Mouse (Mus musculus): ENCODE results near the gene Igf2bp2.

Gene Igf2bp2

GRCm38 (mm10) chr16:22015569-22015968, 147.5 kb downstream of the Igf2bp2 start:
- peak; percentile 30 for DNase-seq

GRCm38 (mm10) chr16:22009596-22009995, 153.5 kb downstream of the Igf2bp2 start:
- DNase-seq = no peak

GRCm38 (mm10) chr16:22009099-22009584, 154.0 kb downstream of the Igf2bp2 start, which contains the start of gene Senp2:
Gene Senp2 (plus strand): TSS chr16:22009484.
- DNase-seq = peak; percentile 100

All from heart, adult 11 months (tissue).